Mouse (Mus musculus) common myeloid progenitor, adult 5-6 weeks (primary cell): Measurements from ENCODE around the gene Lcn2. TPM values are rescaled to one million over a fixed set of nuclear protein-coding genes. Genes with fewer than 3 reads are reported as not detected.

Experiments used
- ATAC-seq: replicated peaks from 2 replicates; pipeline ENCODE4 v1.8.0; 2016; ENCODE audit warnings: low read depth, mild to moderate bottlenecking, moderate TSS enrichment, inconsistent platforms; ENCODE audit not compliant: poor library complexity, severe bottlenecking
- total RNA-seq: library from RNA; stranded (forward); fragments of 200-1000, 187-1606 nt; gene quantifications from 2 replicates; pipeline ENCODE4 v1.2.3, GENCODE M21; 2017

Lcn2 gene
- 17.2 and 22.0 TPM in 2 replicates for total RNA-seq

GRCm38 (mm10) chr2:32387706-32388490 lies at the start of gene Lcn2:
TSS of gene Lcn2 (minus strand) at chr2:32388252.
- no peak for ATAC-seq

- no peak for ATAC-seq
Measured at GRCm38 (mm10) chr2:32437612-32438166, 49.6 kb upstream of the Lcn2 start.

- no peak for ATAC-seq
Measured at GRCm38 (mm10) chr2:32436686-32437372, 48.8 kb upstream of the Lcn2 start.

- ATAC-seq, result no peak
Measured at GRCm38 (mm10) chr2:32430701-32431676, 42.9 kb upstream of the Lcn2 start.

- ATAC-seq, result no peak
Measured at GRCm38 (mm10) chr2:32429215-32429891, 41.3 kb upstream of the Lcn2 start.

GRCm38 (mm10) chr2:32428262-32428722 lies 40.2 kb upstream of the Lcn2 start:
- ATAC-seq, result peak; percentile 48

- no peak for ATAC-seq
Measured at GRCm38 (mm10) chr2:32427720-32428119, 39.7 kb upstream of the Lcn2 start.

- no peak for ATAC-seq
Measured at GRCm38 (mm10) chr2:32426141-32426540, 38.1 kb upstream of the Lcn2 start.

- no peak for ATAC-seq
Measured at GRCm38 (mm10) chr2:32425568-32425967, 37.5 kb upstream of the Lcn2 start.

- no peak for ATAC-seq
Measured at GRCm38 (mm10) chr2:32424796-32425195, 36.7 kb upstream of the Lcn2 start.

GRCm38 (mm10) chr2:32423481-32424331 lies 35.7 kb upstream of the Lcn2 start:
- peak; percentile 89 for ATAC-seq

GRCm38 (mm10) chr2:32421851-32422251 lies 33.8 kb upstream of the Lcn2 start:
- ATAC-seq, result no peak

- ATAC-seq, result no peak
Measured at GRCm38 (mm10) chr2:32420647-32421046, 32.6 kb upstream of the Lcn2 start.

- no peak for ATAC-seq
Measured at GRCm38 (mm10) chr2:32420066-32420608, 32.1 kb upstream of the Lcn2 start.

- ATAC-seq, result no peak
Measured at GRCm38 (mm10) chr2:32419359-32419758, 31.3 kb upstream of the Lcn2 start.

- ATAC-seq, result no peak
Measured at GRCm38 (mm10) chr2:32418430-32419151, 30.5 kb upstream of the Lcn2 start.

- no peak for ATAC-seq
Measured at GRCm38 (mm10) chr2:32417486-32417885, 29.4 kb upstream of the Lcn2 start.

- ATAC-seq, result no peak
Measured at GRCm38 (mm10) chr2:32416556-32416955, 28.5 kb upstream of the Lcn2 start.
